Mouse (Mus musculus) layer of hippocampus, adult 2 months (tissue): Measurements from ENCODE around the gene Syf2. TPM values are rescaled to one million over a fixed set of nuclear protein-coding genes. Genes with fewer than 3 reads are reported as not detected.
"Not testable (repeated sequence)": the region's sequence is repeated elsewhere in the genome, so short reads cannot be mapped to it uniquely, and the experiment has no call there.

Source experiments
- DNase-seq, 2 experiments: peaks; one replicate each; pipeline ENCODE4 v3.0.0; 2022; ENCODE audit warnings: low spot score in 2 of 2
- H3K27ac ChIP-seq: fragments of 200-600 bp; 2 replicates; pipeline ENCODE4 v1.8.1; 2022
- H3K4me3 ChIP-seq: fragments of 200-600 bp; 2 replicates; pipeline ENCODE4 v1.8.1; 2022; ENCODE audit warnings: mild to moderate bottlenecking
- CTCF ChIP-seq: fragments of 200-600 bp; conservative IDR thresholded peaks from 2 replicates; pipeline ENCODE4 v1.8.1; 2022; ENCODE audit warnings: antibody characterized with exemption, mild to moderate bottlenecking, moderate library complexity
- long read RNA-seq, 2 experiments: library from polyadenylated mRNA; stranded (forward); transcript quantifications; one replicate each; pipeline ENCODE4 v2.0.0; 2021; ENCODE audit warnings: borderline mapping rate in 2 of 2
- total RNA-seq, 2 experiments: library from RNA; stranded (reverse); gene quantifications; 2 replicates each; pipeline ENCODE4 v1.2.3; 2021

Syf2 gene
- 10 to 100 TPM; 53.1 to 56.2 TPM for total RNA-seq
- long read RNA-seq, experiment 1, transcript Syf2-201 (7 exons, 1,369 nt), result major isoform, 37 of 45 reads
- long read RNA-seq, experiment 1, partial matches to known transcripts, result 3 of 45 reads
- long read RNA-seq, experiment 1, other reads (novel, unspliced or antisense), result 4 of 45 reads
- long read RNA-seq, experiment 2, transcript Syf2-201 (7 exons, 1,369 nt), result major isoform, 77 of 80 reads
- long read RNA-seq, experiment 2, partial matches to known transcripts, result 2 of 80 reads
- long read RNA-seq, experiment 2, other reads (novel, unspliced or antisense), result 1 of 80 reads

DNA sequence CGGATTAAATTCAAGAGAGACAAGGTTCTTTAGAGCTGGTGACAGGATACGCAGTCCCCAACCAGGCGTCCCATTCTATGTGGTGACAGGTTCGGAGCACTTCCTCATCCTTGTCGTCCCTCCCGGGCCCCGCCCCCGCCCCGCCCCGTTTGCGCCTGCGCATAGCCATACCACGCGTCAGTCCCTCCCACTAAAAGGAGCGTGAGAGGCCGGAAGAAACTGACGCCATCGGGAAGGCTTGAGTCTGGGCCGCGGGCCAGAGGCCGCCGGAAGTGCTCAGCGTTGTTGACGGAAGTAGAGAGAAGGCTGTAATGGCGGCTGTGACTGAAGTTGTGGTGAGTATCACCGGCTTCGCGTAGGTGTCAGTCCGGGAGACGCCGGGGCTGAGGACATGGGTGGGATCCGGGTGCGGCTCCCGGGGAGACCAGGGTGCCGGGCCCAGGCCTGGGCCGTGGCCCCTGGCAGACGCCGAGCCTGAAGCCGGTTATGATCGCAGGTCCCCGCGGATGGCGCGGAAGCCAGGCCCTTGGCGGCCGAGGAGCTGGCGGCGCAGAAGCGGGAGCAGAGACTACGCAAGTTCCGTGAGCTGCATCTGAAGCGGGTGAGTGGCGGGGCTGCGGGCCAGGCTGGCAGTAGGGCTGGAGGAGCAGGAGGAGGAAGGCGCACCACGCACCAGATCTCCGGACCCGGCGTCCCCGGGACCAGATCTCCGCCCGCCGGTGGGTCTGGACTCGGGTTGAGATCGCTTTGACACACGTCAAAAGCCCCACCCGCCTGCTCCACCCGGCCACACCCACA, at the start of gene Syf2:
TSS of gene Syf2 (plus strand) at position 215 of the 798 bp plus-strand sequence.
- DNase-seq, result peak; percentile 95
- peak within 1 kb of the TSS; percentile 95 for H3K4me3 ChIP-seq
- no peak for TF ChIP-seq CTCF
- peak within 1 kb of the TSS; percentile 94 for H3K27ac ChIP-seq

GRCm38 (mm10) chr4:134883266-134883665, 47.4 kb upstream of the Syf2 start:
- DNase-seq, result no peak
- peak; percentile 75 for TF ChIP-seq CTCF
- Histone ChIP-seq H3K27ac (no peak overlapping the region), H3K4me3 (no peak overlapping the region)

GRCm38 (mm10) chr4:134883808-134884207, 46.9 kb upstream of the Syf2 start:
- no peak for DNase-seq
- H3K27ac ChIP-seq, result no peak overlapping the region
- H3K4me3 ChIP-seq, result no peak overlapping the region
- no peak for TF ChIP-seq CTCF

GRCm38 (mm10) chr4:134884364-134884763, 46.3 kb upstream of the Syf2 start:
- no peak for TF ChIP-seq CTCF
- H3K27ac ChIP-seq, result no peak overlapping the region
- DNase-seq, result no peak
- H3K4me3 ChIP-seq, result no peak overlapping the region

- TF ChIP-seq CTCF, result peak; percentile 89
- peak; percentile 37 to 62 for DNase-seq
- H3K4me3 ChIP-seq, result no peak overlapping the region
- H3K27ac ChIP-seq, result no peak overlapping the region
Measured at GRCm38 (mm10) chr4:134892096-134892495, 38.6 kb upstream of the Syf2 start.

DNA sequence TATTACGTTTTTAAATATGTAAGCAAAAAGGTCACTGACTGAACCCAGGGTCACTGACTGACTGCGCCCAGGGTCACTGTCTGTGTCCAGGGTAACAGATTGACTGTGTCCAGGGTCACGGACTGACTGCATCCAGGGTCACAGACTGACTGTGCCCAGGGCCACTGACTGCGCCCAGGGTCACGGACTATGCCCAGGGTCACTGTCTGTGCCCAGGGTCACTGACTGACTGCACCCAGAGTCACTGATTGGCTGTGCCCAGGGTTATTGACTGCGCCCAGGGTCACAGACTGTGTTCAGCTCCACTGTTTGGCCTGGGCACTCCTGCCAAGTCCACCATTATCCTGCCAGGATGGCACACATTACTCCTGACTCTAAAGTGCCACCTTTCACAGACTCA, 33.4 kb upstream of the Syf2 start:
- H3K4me3 ChIP-seq, result no peak overlapping the region
- DNase-seq, result no peak
- no peak overlapping the region for H3K27ac ChIP-seq
- TF ChIP-seq CTCF, result no peak

DNA sequence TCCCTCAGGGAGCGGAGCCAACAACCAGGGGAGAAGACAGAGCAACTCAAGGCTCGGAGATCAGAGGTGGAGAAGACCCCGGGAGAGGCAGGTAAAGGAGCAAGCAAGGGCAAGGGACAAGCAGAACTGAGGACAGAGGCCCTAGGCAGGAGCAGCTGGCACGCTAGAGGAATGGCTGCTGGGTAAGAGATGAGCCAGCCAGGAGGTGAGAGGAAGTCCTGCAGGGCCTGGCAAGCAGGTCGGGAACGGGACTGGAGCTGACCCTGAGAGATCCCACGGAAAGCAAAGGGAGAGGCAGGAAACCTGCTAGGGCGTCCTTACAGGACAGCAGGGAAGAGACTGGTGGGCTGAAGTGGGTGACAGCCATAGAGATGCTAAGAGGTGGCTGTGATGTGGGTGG, 29.6 kb upstream of the Syf2 start:
- DNase-seq, result no peak
- H3K27ac ChIP-seq, result no peak overlapping the region
- no peak for TF ChIP-seq CTCF

GRCm38 (mm10) chr4:134903046-134903445, 27.7 kb upstream of the Syf2 start:
- no peak for DNase-seq
- no peak overlapping the region for H3K4me3 ChIP-seq
- no peak for TF ChIP-seq CTCF
- no peak overlapping the region for H3K27ac ChIP-seq

More for the DNA sequence above, 29.6 kb upstream of the Syf2 start:
- H3K4me3 ChIP-seq, result no peak overlapping the region

GRCm38 (mm10) chr4:134911406-134911805, 19.3 kb upstream of the Syf2 start:
- H3K27ac ChIP-seq, DNase-seq, H3K4me3 ChIP-seq: not testable (repeated sequence)

DNA sequence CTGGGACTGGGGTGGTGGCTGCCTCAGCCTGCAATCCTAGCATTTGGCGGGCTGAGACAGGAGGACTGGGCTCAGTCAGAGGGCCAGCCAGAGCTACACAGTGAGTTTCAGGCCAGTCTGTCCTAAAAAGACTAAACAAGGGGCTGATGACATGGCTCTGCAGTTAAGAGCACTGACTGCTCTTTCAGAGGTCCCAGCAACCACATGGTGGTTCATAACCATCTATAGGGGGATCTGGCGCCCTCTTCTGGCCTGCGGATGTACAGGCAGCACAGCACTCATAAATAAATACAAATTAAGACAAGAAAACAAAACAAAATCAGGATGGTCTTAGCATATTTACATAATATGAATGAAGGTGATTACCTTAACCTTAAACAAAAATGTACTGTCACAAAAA, 17.3 kb upstream of the Syf2 start:
- H3K4me3 ChIP-seq, result peak overlapping the region; percentile 88; the same call in 1 of the 2 replicates
- DNase-seq, result peak in 1 of 2 experiments; percentile 70
- peak overlapping the region; percentile 95; the same call in 1 of the 2 replicates for H3K27ac ChIP-seq
- TF ChIP-seq CTCF, result peak; percentile 92

DNA sequence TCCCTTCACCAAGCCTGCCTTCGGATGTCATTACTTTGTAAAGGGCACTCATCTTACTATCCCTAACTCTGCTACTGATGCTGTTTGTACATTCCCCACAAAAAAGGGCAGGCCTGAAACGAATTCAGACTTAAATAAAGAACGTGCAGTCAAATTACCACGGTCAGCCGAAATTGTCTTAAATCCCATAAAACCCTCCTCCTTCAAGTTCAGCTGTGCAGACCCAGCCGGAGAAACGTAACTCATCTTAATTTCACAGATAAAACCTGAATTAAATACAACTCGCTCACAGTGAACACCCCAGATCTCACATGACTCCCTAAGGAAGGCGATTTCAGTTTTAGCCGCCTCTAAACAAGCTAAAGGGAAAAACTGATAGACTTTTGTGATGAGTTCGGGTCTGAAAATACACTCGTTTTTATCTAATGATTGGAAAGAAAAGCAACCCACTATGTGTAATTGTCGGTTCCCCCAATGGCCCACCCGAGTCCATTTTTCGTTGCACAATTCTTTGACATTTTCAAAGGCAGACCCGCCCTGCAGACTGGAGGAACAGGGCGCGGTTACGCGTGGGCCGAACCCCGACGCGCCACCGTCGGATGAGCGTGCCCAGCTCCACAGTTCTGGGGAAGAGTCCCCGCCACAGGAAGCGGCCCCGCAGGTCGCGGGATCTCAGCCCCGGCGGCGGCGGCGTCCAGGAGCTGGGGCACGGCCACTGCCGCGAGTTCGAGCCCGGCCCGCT, 16.4 kb upstream of the Syf2 start:
- H3K4me3 ChIP-seq, result peak overlapping the region; percentile 88
- no peak for TF ChIP-seq CTCF
- no peak for DNase-seq
- peak overlapping the region; percentile 95 for H3K27ac ChIP-seq

DNA sequence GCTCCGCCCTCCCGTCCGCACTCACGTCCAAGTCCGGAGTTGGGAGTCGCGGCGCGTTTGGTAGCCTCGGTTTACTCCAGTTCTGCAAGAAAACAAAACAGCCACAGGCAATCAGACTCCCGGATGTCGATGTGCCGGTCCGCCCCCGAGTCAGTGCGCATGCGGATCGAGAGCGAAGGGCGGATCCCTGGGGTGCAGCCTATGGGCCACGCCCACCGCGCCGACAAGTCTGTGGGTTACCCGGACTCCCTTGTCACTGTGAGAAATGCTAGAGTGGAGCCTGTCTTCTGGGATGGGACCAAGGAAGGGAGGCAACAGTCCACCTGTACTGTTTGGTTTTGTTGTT, 15.9 kb upstream of the Syf2 start, which contains the start of gene Tmem50a:
TSS of gene Tmem50a (minus strand) at position 161 of the 346 bp plus-strand sequence.
- Histone ChIP-seq H3K27ac (peak within 1 kb of the TSS; percentile 95), H3K4me3 (peak within 1 kb of the TSS; percentile 88)
- TF ChIP-seq CTCF, result no peak
- DNase-seq, result peak; percentile 90 to 92
